Mouse (Mus musculus): ENCODE measurements around the gene Tlr11. TPM values are rescaled to one million over a fixed set of nuclear protein-coding genes. Genes with fewer than 3 reads are reported as not detected.

The Tlr11 gene
- polyA plus RNA-seq (2012), result not detected in 2 replicates

DNA sequence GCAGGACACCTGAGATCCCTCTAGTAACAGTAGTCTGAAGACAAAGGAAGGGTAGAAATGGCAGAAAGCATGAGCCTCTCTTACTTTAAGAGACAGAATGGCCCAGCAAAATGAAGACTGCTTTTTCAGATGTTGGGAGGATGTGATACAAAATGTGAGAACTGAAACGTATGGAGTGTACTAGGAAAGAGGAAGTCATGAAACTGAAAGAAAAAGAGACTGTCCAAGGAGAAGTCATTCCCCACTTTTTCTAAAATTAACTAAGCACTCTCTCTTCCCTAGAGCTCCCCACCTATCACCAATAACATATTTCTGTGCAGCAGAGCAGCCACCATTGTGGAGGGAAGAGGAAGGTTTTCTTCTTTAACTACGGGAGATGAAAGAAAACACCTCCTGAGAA, at the start of gene Tlr11:
Gene Tlr11, plus strand, starts transcription at position 322 of the 400 bp plus-strand sequence.

DNA sequence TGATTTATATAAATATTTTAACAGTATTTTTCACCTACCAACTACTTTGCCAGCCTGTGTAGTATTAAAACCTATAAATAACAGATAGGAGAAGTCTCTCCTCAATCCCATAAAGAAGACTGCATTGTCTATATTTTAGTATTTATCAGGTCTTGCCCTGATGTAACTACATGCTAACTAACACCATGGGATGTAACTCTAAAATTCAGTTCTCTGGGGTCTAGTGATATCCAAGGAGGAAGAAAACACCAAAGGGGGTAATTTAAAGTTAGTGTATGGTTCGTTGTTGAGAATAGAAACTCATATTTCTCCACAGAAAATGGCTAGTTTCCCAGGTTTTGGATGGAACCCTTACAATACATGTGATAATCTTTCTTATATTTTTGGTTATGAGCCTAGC, 31.1 kb upstream of the Tlr11 start, which contains the start of gene Olfr734:
Gene Olfr734, minus strand, starts transcription at position 101 of the 400 bp plus-strand sequence.

DNA sequence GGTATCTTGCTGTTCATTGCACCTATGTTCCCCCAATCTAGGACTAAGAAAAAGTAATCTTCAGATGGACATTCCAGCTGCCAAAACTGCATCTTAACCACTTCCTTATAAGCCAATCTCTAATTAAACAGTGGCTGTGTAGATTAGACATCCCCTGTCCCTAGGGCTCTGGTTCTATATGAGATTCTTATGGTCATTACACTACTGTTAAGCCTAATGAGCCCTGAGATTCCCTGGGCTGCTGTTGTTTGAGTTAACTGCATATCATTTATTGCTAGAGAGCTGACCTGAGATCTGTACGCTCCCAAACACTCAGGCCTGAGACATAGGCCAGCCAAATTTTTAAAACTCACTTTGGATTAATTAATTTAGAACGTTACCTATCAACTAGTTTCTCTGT, 8.9 kb upstream of the Tlr11 start, which contains the start of gene Olfr735:
Gene Olfr735, minus strand, starts transcription at position 77 of the 400 bp plus-strand sequence.

DNA sequence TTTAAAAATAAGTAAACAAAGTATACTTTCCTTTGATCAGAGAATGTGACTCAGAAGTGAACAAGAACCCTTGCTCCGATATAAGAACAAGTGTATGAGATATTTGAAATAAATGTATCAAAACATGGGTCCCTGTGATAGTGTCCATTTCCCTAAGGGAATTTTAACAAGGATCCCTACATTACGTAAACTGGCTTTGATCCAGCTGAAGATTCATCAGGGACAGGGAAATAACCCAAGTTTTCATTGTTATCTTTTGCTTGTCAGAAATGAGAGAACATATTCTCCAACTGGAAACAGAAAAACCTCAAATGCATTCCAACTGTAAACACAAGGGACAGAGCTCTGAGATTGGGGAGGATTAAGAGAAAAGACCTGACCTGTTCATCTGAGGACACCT, 23.1 kb downstream of the Tlr11 start, which contains the start of gene Olfr736:
Gene Olfr736, plus strand, starts transcription at position 301 of the 400 bp plus-strand sequence.

DNA sequence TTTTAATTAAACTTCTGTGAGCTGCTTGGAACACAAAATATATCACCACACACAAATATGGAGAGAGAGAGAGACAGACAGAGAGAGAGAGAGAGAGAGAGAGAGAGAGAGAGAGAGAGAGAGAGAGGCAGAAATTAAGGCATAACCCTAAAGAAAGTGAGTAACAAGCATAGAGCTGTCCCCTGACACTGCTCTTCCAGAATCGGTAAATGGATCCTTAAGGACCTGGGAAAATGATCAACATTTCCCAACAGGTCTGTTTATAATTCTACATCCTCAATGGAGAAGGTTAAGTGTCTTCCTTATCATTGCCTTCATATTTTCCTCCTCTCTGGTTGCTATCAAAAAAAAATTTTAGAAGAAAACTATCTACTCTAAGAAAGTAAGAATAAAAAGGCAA, 49.6 kb downstream of the Tlr11 start, which contains the start of gene Olfr738:
Gene Olfr738, plus strand, starts transcription at position 301 of the 400 bp plus-strand sequence.

Other genes with a start within 250 kb of the Tlr11 start
- gene Olfr727, start 234.7 kb upstream of the Tlr11 start, polyA plus RNA-seq (2012), result not detected in 2 replicates
- gene Olfr728, start 215.2 kb upstream of the Tlr11 start, polyA plus RNA-seq (2012), result not detected in 2 replicates
- gene Olfr729, start 205.0 kb upstream of the Tlr11 start, polyA plus RNA-seq (2012), result not detected in 2 replicates
- gene Olfr730, start 169.7 kb upstream of the Tlr11 start, polyA plus RNA-seq (2012), result not detected in 2 replicates
- gene Olfr731, start 116.0 kb upstream of the Tlr11 start, polyA plus RNA-seq (2012), result not detected in 2 replicates
- gene Olfr732, start 73.7 kb upstream of the Tlr11 start, polyA plus RNA-seq (2012), result not detected in 2 replicates
- not detected in 2 replicates for gene Olfr733, start 56.4 kb upstream of the Tlr11 start, polyA plus RNA-seq (2012)
- gene Olfr734, start 31.2 kb upstream of the Tlr11 start, polyA plus RNA-seq (2012), result not detected in 2 replicates
- not detected in 2 replicates for gene Olfr735, start 9.0 kb upstream of the Tlr11 start, polyA plus RNA-seq (2012)
- not detected in 2 replicates for gene Olfr736, start 23.2 kb downstream of the Tlr11 start, polyA plus RNA-seq (2012)
- gene Olfr738, start 49.7 kb downstream of the Tlr11 start, polyA plus RNA-seq (2012), result not detected in 2 replicates
- gene Olfr739, start 60.7 kb downstream of the Tlr11 start, polyA plus RNA-seq (2012), result 0.05 TPM in 1 of 2 replicates, not detected in the other
- not detected in 2 replicates for gene Olfr740, start 87.6 kb downstream of the Tlr11 start, polyA plus RNA-seq (2012)
- gene Olfr741, start 114.8 kb downstream of the Tlr11 start, polyA plus RNA-seq (2012), result not detected in 2 replicates
- gene Olfr742, start 145.7 kb downstream of the Tlr11 start, polyA plus RNA-seq (2012), result not detected in 2 replicates
- not detected in 2 replicates for gene Olfr743, start 163.9 kb downstream of the Tlr11 start, polyA plus RNA-seq (2012)

Data from megakaryocyte-erythroid progenitor cell, adult 5 weeks (primary cell).